Mouse (Mus musculus) adrenal gland, adult 18-20 months (tissue): ENCODE results near the gene P3h3. TPM values are rescaled to one million over a fixed set of nuclear protein-coding genes. Genes with fewer than 3 reads are reported as not detected.
A peak's percentile ranks its signal among the peaks of the same experiment; 100 is the strongest.
"Not testable (repeated sequence)": the region's sequence is repeated elsewhere in the genome, so short reads cannot be mapped to it uniquely, and the experiment has no call there.

Source experiments
- DNase-seq, 2 experiments: peaks; one replicate each; pipeline ENCODE4 v3.0.0; 2021 to 2022; ENCODE audit warnings: low spot score in 2 of 2
- long read RNA-seq, 2 experiments: library from polyadenylated mRNA; stranded (forward); transcript quantifications; one replicate each; pipeline ENCODE4 v2.0.0; 2021
- total RNA-seq, 2 experiments: library from RNA; stranded (reverse); gene quantifications; 1 replicate in 1 of 2; 2 replicates in 1 of 2; pipeline ENCODE4 v1.2.3; 2021

The P3h3 gene
- total RNA-seq = 10 to 100 TPM; 24.1 to 24.4 TPM
- long read RNA-seq, experiment 1, transcript P3h3-201 (15 exons, 2,850 nt) = major isoform, 23 of 24 reads
- long read RNA-seq, experiment 1, partial matches to known transcripts = 0 of 24 reads
- long read RNA-seq, experiment 1, other reads (novel, unspliced or antisense) = 1 of 24 reads
- long read RNA-seq, experiment 2, transcript P3h3-201 (15 exons, 2,850 nt) = major isoform, 56 of 71 reads
- long read RNA-seq, experiment 2, partial matches to known transcripts = 2 of 71 reads
- long read RNA-seq, experiment 2, other reads (novel, unspliced or antisense) = 13 of 71 reads

DNA sequence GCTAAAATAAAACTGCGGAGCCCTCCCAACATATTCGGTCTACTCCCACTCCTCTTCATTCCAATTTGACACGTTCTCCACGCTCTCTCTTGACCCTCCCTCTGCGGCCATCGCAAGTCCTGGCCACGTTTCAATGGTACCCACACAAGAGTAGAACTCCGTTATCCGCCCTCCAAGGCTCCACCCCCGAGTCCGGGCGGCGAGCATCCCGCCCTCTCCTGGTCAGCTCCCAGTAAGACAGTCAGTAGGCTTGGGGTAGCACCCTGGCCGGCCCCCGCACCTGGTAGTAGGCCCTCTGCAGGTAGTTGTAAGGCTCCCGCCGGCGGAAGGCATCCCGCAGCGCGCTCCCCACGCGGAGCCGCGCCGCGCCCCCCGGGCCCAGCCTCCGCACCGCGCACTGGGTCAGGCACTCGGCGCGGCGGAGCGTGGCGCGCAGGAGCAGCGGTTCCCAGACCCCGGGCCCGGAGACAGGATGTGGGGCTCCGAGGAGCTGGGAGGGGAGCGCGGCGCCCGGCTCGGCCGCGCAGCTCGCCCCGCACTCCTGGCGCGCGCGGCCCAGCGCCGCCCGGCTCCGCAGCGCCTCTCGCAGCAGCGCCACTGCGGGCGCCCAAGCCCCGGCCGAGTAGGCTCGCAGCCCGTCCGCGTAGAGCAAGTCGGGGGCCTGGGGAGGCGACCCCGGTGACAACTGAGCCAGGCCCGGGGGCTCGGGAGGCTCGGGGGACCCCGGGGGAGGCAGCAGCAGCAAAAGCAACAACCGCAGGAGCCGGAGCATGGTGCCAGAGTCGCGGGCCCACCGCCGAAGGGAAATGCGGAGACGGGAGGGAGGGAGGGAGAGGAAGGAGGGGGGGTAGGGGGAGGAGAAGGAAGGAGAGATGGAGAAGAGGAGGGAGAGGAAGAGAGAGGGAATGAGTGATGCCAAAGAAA, at the start of gene P3h3:
Gene P3h3 (minus strand): TSS at position 837 of the 924 bp plus-strand sequence.
- DNase-seq = peak; percentile 69 to 75

GRCm38 (mm10) chr6:124904991-124905860, 47.7 kb upstream of the P3h3 start:
- no peak for DNase-seq

DNA sequence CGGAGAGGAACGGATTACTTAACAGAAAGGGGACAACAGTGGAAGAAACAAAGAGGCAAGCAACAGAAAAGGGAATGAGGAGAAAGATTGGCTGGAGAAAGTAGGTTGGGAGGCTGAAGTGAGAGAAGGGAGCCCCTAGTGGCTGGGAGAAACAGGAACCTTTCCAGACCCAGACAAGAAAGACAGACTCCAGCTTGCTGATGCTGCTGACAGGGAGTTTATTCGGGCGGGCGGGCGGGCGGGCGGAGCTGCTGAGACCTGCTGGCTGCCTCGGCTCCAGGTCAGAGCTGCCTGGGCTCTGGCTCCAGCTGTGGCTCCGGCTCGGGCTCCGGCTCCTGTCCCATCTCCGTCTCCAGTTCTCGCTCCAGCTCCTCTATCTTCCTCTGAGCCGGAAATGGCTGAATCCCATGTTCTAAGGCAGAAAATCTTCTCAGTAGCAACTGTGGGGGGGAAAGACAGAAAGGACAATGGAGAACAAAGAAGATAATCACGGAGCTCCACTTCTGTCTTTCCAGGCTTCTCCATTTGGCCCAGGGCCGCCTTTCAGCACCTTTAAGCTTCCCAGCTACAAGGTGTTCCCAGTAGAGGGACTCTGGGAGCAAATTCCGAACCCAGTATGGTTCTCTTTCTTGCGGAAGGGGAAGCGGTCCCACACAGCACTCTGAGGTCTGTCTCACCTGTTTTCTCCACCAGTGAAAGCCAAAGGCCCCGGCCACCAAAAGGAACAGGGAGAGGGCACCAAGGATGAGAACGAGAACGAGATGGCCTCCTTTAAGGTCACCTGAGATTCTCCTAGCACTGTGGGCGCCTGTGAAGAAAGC, 46.8 kb upstream of the P3h3 start:
- DNase-seq = peak in 1 of 2 experiments; percentile 33

GRCm38 (mm10) chr6:124903580-124904151, 46.1 kb upstream of the P3h3 start:
- DNase-seq = peak; percentile 98 to 99

DNA sequence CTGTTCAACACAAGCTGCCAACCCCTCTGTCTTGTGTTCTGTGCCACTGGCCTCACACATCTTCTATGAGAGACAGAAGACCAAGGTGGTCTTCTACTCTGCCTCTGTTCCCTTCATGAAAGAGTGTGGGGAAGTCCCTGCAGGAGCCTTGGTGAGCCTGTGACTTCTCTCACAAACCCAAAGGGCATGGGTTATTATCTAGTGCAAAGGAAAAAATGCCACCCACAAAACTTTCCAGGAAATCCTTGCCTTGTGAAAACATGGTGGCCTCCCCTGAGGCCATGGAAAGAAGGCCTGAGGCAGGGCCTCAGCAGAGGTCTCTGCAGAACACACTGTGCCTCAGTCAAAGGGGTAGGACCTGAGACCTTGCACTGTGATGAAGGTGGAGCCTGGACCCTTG, 44.3 kb upstream of the P3h3 start:
- DNase-seq = no peak

GRCm38 (mm10) chr6:124900801-124901480, 43.4 kb upstream of the P3h3 start:
- no peak for DNase-seq

DNA sequence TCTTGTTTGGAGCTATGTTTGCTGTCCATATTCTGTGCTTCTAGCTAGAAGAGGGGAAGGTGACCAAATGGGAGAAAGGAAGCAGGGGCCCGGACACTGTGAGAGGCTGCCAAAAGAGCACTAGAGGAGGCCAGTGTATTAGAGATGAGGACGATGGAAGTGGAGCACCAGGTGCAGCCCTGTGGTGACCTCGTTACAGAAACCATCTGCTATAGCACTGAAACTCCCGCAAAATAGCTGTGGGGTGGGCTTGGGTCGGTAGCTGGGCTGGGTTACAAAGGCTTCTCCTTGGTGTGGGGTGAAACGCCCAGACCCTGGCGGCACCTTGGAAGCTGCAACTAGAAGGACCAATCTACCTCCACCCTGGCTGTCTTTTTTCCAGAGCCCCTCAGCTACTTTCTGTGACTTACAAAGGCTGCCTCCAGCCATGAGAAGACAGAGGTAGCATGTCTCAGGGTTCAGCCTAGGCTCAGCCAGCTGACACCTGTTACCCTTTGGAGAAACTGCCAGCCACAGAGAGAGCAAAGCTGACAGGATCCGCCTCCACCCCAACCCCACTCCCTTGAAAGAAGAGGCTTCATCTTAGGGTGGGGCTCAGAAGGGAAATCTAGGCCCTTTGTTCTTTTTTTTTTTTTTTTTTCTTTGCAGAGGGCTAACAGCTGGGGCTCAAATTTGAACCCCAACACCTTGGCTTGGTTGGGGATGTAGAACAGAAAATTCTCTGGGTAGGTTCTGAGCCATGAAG, 42.7 kb upstream of the P3h3 start:
- no peak for DNase-seq

DNA sequence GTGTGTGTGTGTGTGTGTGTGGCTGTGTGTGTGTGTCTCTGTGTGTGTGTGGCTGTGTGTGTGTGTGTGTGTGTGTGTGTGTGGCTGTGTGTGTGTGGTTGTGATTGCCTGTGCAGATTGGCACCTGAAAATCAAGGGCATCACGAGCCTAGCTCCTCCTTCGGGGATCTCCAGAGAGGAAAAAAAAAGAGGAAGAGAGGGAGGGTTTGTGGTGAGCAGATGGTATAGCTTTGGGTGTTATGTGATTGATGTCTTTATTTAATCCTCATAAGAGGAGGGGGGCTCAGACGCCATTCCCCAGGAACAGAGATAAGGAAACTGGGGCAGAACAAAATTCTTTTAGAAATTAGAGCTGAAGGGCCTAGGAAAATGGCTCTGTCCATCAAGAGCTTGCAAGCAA, 40.8 kb upstream of the P3h3 start:
- DNase-seq = no peak

- DNase-seq = not testable (repeated sequence)
Measured at GRCm38 (mm10) chr6:124894113-124894512, 36.6 kb upstream of the P3h3 start.

- no peak for DNase-seq
Measured at GRCm38 (mm10) chr6:124890997-124891396, 33.4 kb upstream of the P3h3 start.

GRCm38 (mm10) chr6:124888555-124889125, 31.1 kb upstream of the P3h3 start:
- DNase-seq = no peak

- DNase-seq = no peak
Measured at GRCm38 (mm10) chr6:124887986-124888385, 30.4 kb upstream of the P3h3 start, which contains the start of gene Cd4. Gene Cd4, minus strand, starts transcription at chr6:124888221.

DNA sequence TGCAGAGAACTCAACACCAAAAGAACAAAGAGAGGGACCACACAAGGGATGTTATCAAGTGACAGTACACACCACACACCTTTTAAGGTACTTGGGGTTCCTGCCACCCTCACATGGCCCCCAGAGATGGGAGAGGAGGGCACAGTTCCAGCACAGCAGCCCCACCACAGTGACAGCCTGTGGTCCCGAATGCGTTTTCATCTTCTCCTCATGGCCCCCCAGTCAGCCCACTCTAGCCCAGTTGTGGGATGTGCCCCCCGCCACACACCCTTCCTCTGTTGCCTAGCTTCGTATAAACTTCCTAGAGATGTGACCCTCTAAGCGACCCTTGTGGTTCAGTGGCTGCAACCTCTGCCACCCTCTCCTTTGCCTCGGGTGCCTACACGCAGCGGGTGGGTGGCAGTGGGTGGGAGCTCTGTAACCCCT, 28.4 kb upstream of the P3h3 start:
- no peak for DNase-seq

- DNase-seq = no peak
Measured at GRCm38 (mm10) chr6:124884714-124885500, 27.4 kb upstream of the P3h3 start.

DNA sequence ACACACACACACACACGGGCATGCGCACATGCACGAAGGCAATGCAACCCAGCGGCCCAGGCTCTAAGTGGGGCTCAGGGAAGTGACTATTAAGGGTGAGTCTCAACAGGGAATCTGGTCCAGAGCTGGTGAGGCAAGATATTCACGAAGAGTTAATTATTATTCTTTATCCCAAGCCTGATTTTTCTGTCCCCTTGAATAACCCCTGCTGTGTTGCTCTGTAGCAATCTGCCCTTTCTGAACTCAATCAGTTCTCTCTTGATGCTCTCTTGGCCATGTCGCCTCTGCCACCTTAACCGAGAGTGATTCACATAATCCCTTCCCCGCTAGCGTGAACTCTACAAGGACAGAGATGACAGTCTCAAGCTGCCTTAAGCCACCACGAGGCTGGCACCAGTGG, 25.8 kb upstream of the P3h3 start:
- DNase-seq = no peak

DNA sequence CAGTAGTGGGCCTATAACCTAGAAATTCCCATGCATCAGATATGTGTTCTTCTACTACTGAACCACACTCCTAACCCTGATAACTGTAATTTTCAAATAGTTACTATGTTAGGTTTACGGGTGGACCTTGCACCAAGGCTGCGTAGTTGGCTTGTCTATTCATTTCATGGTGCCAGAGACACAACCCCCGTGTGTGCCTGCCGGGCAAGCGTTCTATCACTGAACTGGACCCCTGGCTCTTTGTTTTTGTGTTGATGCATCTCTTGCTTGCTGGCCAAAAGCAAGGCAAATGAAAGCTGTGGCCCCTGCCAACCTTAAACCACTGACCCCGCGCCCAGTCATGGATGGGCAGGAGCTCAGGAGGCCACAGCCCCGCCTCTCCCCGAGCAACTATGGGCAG, 24.3 kb upstream of the P3h3 start:
- DNase-seq = no peak

DNA sequence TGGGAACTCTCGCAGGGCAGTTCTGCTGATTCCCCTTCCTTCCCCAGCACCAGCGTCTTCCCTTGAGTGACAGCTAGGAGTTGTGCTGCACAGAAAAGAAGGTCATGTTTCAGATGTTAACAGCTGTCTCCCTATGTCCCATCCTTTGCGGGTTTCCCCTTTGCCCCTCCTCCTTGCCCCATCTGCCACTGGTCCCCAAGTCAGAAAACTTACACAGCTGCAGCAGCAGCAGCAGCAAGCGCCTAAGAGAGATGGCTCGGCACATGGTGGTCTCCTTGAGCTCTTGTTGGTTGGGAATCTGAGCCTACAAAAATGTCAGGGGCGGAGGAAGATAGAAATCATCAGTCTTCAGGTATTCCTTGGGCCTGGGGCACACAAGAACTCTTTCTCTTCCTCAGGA, 21.8 kb upstream of the P3h3 start:
- DNase-seq = no peak
